Mouse (Mus musculus) layer of hippocampus, postnatal 25 days (tissue): ENCODE results near the gene Ttll13. TPM values are rescaled to one million over a fixed set of nuclear protein-coding genes. Genes with fewer than 3 reads are reported as not detected.

Experiments
- DNase-seq, 2 experiments: peaks; one replicate each; pipeline ENCODE4 v3.0.0; 2022; ENCODE audit warnings: mixed read lengths in 2 of 2, low spot score in 1 of 2; ENCODE audit errors: extremely low spot score in 1 of 2
- total RNA-seq, 2 experiments: library from RNA; stranded (reverse); gene quantifications; 2 replicates each; pipeline ENCODE4 v1.2.3; 2021

Gene Ttll13
- total RNA-seq, 2 experiments from 2014 or later = 1.8 to 2.0 TPM

- peak in 1 of 2 experiments; percentile 10 for DNase-seq
Observed at GRCm38 (mm10) chr7:80261372-80261990, 15.3 kb downstream of the Ttll13 start.

GRCm38 (mm10) chr7:80264606-80265005, 18.4 kb downstream of the Ttll13 start:
- no peak for DNase-seq

- no peak for DNase-seq
Observed at GRCm38 (mm10) chr7:80267764-80268163, 21.6 kb downstream of the Ttll13 start.

GRCm38 (mm10) chr7:80268897-80269750, 22.9 kb downstream of the Ttll13 start, which contains the start of gene Vps33b:
Vps33b (plus strand) TSS chr7:80269649.
- peak; percentile 90 to 99 for DNase-seq

- peak in 1 of 2 experiments; percentile 11 for DNase-seq
Observed at GRCm38 (mm10) chr7:80269751-80270255, 23.6 kb downstream of the Ttll13 start.

GRCm38 (mm10) chr7:80273456-80273855, 27.3 kb downstream of the Ttll13 start:
- DNase-seq = no peak

- no peak for DNase-seq
Observed at GRCm38 (mm10) chr7:80276374-80276773, 30.2 kb downstream of the Ttll13 start.

- no peak for DNase-seq
Observed at GRCm38 (mm10) chr7:80280032-80280431, 33.9 kb downstream of the Ttll13 start.

- no peak for DNase-seq
Observed at GRCm38 (mm10) chr7:80280998-80281397, 34.8 kb downstream of the Ttll13 start.

- DNase-seq = no peak
Observed at GRCm38 (mm10) chr7:80281646-80282045, 35.5 kb downstream of the Ttll13 start.

- no peak for DNase-seq
Observed at GRCm38 (mm10) chr7:80283226-80283918, 37.2 kb downstream of the Ttll13 start.

- DNase-seq = no peak
Observed at GRCm38 (mm10) chr7:80284391-80284790, 38.2 kb downstream of the Ttll13 start.

- no peak for DNase-seq
Observed at GRCm38 (mm10) chr7:80285725-80286124, 39.5 kb downstream of the Ttll13 start.

- DNase-seq = no peak
Observed at GRCm38 (mm10) chr7:80287736-80288135, 41.6 kb downstream of the Ttll13 start.

- peak; percentile 96 to 97 for DNase-seq
Observed at GRCm38 (mm10) chr7:80294062-80294763, 48.0 kb downstream of the Ttll13 start, which contains the start of gene Prc1. Prc1 (plus strand) TSS chr7:80294450.

- no peak for DNase-seq
Observed at GRCm38 (mm10) chr7:80294764-80295648, 48.8 kb downstream of the Ttll13 start.

- no peak for DNase-seq
Observed at GRCm38 (mm10) chr7:80296462-80296861, 50.3 kb downstream of the Ttll13 start.

- DNase-seq = no peak
Observed at GRCm38 (mm10) chr7:80297041-80297440, 50.9 kb downstream of the Ttll13 start.

GRCm38 (mm10) chr7:80298754-80299153, 52.6 kb downstream of the Ttll13 start:
- DNase-seq = no peak
